Mouse (Mus musculus): Measurements from ENCODE around the gene Lrat. TPM values are rescaled to one million over a fixed set of nuclear protein-coding genes. Genes with fewer than 3 reads are reported as not detected.
A peak's percentile ranks its signal among the peaks of the same experiment; 100 is the strongest.

Lrat gene
- total and polyA plus RNA-seq, 3 experiments: 0.09 to 0.49 (median 0.23) TPM

DNA sequence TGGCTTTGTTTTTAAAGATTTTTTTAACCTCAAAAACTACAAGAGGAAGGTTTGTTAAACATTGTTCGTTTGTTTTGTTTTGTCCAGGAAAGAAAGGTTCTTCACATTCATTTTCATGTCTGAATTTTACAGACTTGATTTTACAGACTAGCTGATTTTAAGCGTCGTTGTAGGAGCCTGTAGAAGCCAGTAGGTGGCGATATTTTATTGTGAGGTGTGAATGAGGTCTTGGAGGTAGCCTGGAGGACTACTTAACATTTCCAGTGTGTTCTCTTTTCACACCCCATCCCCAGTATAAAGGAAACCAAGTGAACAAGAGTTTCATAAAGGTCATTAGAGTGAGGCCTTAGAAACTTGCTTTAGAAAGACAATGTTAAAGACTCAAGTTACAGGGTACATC, 26.5 kb downstream of the Lrat start:
- intact Hi-C loops (cut with DNase I): loop anchor here (1.0 to 2.0 kb wide), 2 partner anchors 107 to 176 kb away; no protein-coding TSS in a partner anchor
- TF ChIP-seq CTCF (IDR thresholded peaks at IDR 0.05): peak; percentile 88
- no peak for TF ChIP-seq EP300 (IDR thresholded peaks at IDR 0.05; ENCODE audit: insufficient read depth, low read depth, low read length)
- H3K4me3 ChIP-seq: no peak overlapping the region
- H3K79me2 ChIP-seq (replicated peaks; ENCODE audit: control insufficient read depth, insufficient read depth, low read length): no peaks in the 10 kb centered on the region
- H3K4me1 ChIP-seq (ENCODE audit: control insufficient read depth, insufficient read depth, low read length): no peaks in the 10 kb centered on the region
- no peak overlapping the region for H3K27ac ChIP-seq
- 4% methylated on average over 4 of the region's 4 CpGs for WGBS
- DNase-seq: no peak
- no peak overlapping the region for H3K9ac ChIP-seq (ENCODE audit: low read depth, low read length)
- H3K27me3 ChIP-seq (ENCODE audit: control insufficient read depth, insufficient read depth, low read length): peaks cover 8% of the 10 kb centered on the region
- H3K36me3 ChIP-seq (ENCODE audit: control insufficient read depth, insufficient read depth, low read length): no peaks in the 10 kb centered on the region

GRCm38 (mm10) chr3:82876372-82876739, 27.4 kb downstream of the Lrat start, which contains the start of gene Rbm46:
Gene Rbm46 (minus strand): TSS chr3:82876483.
- H3K4me1 ChIP-seq (ENCODE audit: control insufficient read depth, insufficient read depth, low read length): no peaks in the 10 kb centered on the region
- DNase-seq: peak; percentile 75 to 77
- TF ChIP-seq CTCF (IDR thresholded peaks at IDR 0.05) (no peak), EP300 (IDR thresholded peaks at IDR 0.05; ENCODE audit: insufficient read depth, low read depth, low read length) (no peak), POLR2A (IDR thresholded peaks at IDR 0.05; ENCODE audit: insufficient read depth, low read depth, low read length) (no peak)
- intact Hi-C loops (cut with DNase I): loop anchor here (2.0 kb wide), 1 partner anchor 176 kb away; no protein-coding TSS in a partner anchor
- H3K9ac ChIP-seq (ENCODE audit: low read depth, low read length): no peak within 1 kb of the TSS
- no peaks in the 10 kb centered on the region for H3K79me2 ChIP-seq (replicated peaks; ENCODE audit: control insufficient read depth, insufficient read depth, low read length)
- H3K4me3 ChIP-seq: no peak within 1 kb of the TSS
- WGBS: 19% methylated on average over 36 of the region's 36 CpGs
- H3K27me3 ChIP-seq (ENCODE audit: control insufficient read depth, insufficient read depth, low read length): peaks cover 8% of the 10 kb centered on the region
- no peak within 1 kb of the TSS for H3K27ac ChIP-seq
- H3K36me3 ChIP-seq (ENCODE audit: control insufficient read depth, insufficient read depth, low read length): no peaks in the 10 kb centered on the region

- Histone ChIP-seq H3K9ac (ENCODE audit: low read depth, low read length) (no peak overlapping the region), H3K36me3 (ENCODE audit: control insufficient read depth, insufficient read depth, low read length) (no peaks in the 10 kb centered on the region), H3K79me2 (replicated peaks; ENCODE audit: control insufficient read depth, insufficient read depth, low read length) (no peaks in the 10 kb centered on the region), H3K27ac (no peak overlapping the region), H3K27me3 (ENCODE audit: control insufficient read depth, insufficient read depth, low read length) (peaks cover 8% of the 10 kb centered on the region), H3K4me3 (no peak overlapping the region), H3K4me1 (ENCODE audit: control insufficient read depth, insufficient read depth, low read length) (no peaks in the 10 kb centered on the region)
- WGBS: 26% methylated on average over 69 of the region's 69 CpGs
- intact Hi-C loops (cut with DNase I): loop anchor here (2.0 kb wide), 1 partner anchor 177 kb away; no protein-coding TSS in a partner anchor
- no peak for DNase-seq
- TF ChIP-seq POLR2A (IDR thresholded peaks at IDR 0.05; ENCODE audit: insufficient read depth, low read depth, low read length) (no peak), CTCF (IDR thresholded peaks at IDR 0.05) (no peak), EP300 (IDR thresholded peaks at IDR 0.05; ENCODE audit: insufficient read depth, low read depth, low read length) (no peak)
Measured at GRCm38 (mm10) chr3:82875671-82876371, 28.0 kb downstream of the Lrat start.

DNA sequence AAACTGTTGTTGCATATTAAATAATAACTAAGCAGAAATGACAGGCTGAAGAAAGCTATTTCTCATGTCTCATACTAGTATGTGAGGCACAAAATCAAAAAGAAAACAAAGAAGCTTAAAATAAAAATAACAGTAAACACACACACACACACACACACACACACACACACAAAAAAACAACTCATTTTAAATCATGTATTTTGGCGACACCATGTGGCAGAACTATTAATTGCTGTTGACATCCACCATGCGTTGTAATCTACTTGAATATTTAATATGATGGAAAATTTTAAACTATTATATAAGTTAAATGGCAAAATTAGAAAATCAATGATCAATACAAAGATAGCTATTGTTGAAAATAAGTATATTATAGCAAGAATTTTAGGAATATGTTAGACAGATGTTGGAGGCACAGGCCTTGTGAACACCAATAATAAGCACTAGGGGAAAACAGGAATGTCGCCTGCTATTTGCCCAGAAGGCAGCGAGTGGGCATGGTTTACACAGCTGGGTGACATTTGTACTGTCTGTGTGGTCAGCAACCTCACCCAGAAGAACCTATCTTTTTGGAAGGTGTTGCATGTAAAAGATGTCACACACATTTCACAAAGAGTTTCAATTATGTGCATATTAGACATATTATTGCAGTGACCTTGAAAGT, 46.2 kb downstream of the Lrat start:
- no peak overlapping the region for H3K4me3 ChIP-seq
- H3K36me3 ChIP-seq (ENCODE audit: control insufficient read depth, insufficient read depth, low read length): no peaks in the 10 kb centered on the region
- WGBS: 24% methylated on average over 4 of the region's 4 CpGs
- intact Hi-C loops (cut with DNase I): loop anchor here (2.0 to 5.0 kb wide), 2 partner anchors 493 to 810 kb away; no protein-coding TSS in a partner anchor
- no peaks in the 10 kb centered on the region for H3K27me3 ChIP-seq (ENCODE audit: control insufficient read depth, insufficient read depth, low read length)
- no peaks in the 10 kb centered on the region for H3K79me2 ChIP-seq (replicated peaks; ENCODE audit: control insufficient read depth, insufficient read depth, low read length)
- H3K9ac ChIP-seq (ENCODE audit: low read depth, low read length): no peak overlapping the region
- TF ChIP-seq POLR2A (IDR thresholded peaks at IDR 0.05; ENCODE audit: insufficient read depth, low read depth, low read length): no peak
- TF ChIP-seq CTCF (IDR thresholded peaks at IDR 0.05): peak; percentile 61
- DNase-seq: no peak
- H3K4me1 ChIP-seq (ENCODE audit: control insufficient read depth, insufficient read depth, low read length): no peaks in the 10 kb centered on the region
- H3K27ac ChIP-seq: no peak overlapping the region

Other genes with a start within 250 kb of the Lrat start
- under 1 TPM; 0.14 to 0.16 TPM for gene Rbm46, start 27.5 kb downstream of the Lrat start, total RNA-seq (2021)
- gene Rbm46, start 27.5 kb downstream of the Lrat start, polyA plus RNA-seq (2012; rRNA removed): 0.10 TPM in 1 of 2 replicates, not detected in the other
- gene Fgg, start 103.8 kb upstream of the Lrat start, total RNA-seq (2021): not detected
- gene Fgg, start 103.8 kb upstream of the Lrat start, polyA plus RNA-seq (2012; rRNA removed): 0.10 and 1.5 TPM in 2 replicates
- not detected for gene Fga, start 122.1 kb upstream of the Lrat start, total RNA-seq (2021)
- 0.73 TPM in 1 of 2 replicates, not detected in the other for gene Fga, start 122.1 kb upstream of the Lrat start, polyA plus RNA-seq (2012; rRNA removed)
- not detected for gene Fgb, start 145.9 kb upstream of the Lrat start, total RNA-seq (2021)
- 0.56 TPM in 1 of 2 replicates, not detected in the other for gene Fgb, start 145.9 kb upstream of the Lrat start, polyA plus RNA-seq (2012; rRNA removed)
- 10 to 100 TPM; 25.6 to 27.5 TPM for gene Plrg1, start 151.5 kb upstream of the Lrat start, total RNA-seq (2021)
- gene Plrg1, start 151.5 kb upstream of the Lrat start, polyA plus RNA-seq (2012; rRNA removed): 24.4 and 40.7 TPM in 2 replicates
- gene Dchs2, start 224.0 kb upstream of the Lrat start, total RNA-seq (2021): under 1 TPM; 0.52 to 0.80 TPM
- 0.14 and 0.23 TPM in 2 replicates for gene Dchs2, start 224.0 kb upstream of the Lrat start, polyA plus RNA-seq (2012; rRNA removed)

Data from heart, adult 2 months (tissue).